ENCODE assay signal across 17 mouse cellular contexts in the genomic region with DNA sequence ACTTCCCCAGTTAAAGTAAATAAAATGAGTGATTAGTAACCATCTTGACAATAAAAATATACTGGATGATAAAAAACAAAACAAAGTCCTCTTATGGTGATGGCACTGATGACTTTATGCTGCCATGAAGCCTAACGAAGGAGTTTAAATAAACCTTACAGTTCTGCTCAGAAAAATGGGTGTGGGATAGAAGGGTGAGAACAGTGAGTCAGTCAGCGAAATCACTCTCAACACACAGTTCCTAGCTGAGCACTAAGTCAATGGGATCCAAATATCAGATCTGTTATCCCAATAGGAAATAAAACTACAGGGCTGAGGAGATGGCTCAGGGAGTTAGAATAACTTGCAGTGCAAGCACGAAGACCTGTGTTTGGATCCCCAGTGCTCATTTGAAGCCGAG.
"Had no signal": no experiment of that assay in that cellular context is flagged by ENCODE, and none has a peak within 500 bp of the region (broad histone marks: within the 10 kb centered on the region; RNA-seq: fewer than 3 reads in every experiment).

No protein-coding gene starts in this region.

- H3K4me3 ChIP-seq: neural tube, embryonic 12.5 days; neural tube, embryonic 13.5 days; neural tube, embryonic 15.5 days; stomach, embryonic 15.5 days had no signal

- H3K27ac ChIP-seq: neural tube, embryonic 12.5 days; neural tube, embryonic 13.5 days; neural tube, embryonic 15.5 days; stomach, embryonic 15.5 days; stomach, postnatal 0 days had no signal

- DNase-seq: retina, postnatal 1 day; right cerebral cortex, adult 18-20 months; right cerebral cortex, postnatal 14 days; right cerebral cortex, postnatal 25 days; right cerebral cortex, postnatal 4 days; spleen, adult 18-20 months; thymus, adult 18-20 months; thymus, adult 2 months; thymus, postnatal 14 days; thymus, postnatal 25 days; thymus, postnatal 36 days; thymus, postnatal 4 days had no signal

- H3K4me1 ChIP-seq: neural tube, embryonic 12.5 days; neural tube, embryonic 13.5 days; neural tube, embryonic 15.5 days; stomach, embryonic 15.5 days had no signal
